Mouse (Mus musculus) myocyte (in vitro differentiated cells): ENCODE results near the gene Cyb5r4. TPM values are rescaled to one million over a fixed set of nuclear protein-coding genes. Genes with fewer than 3 reads are reported as not detected.
A peak's percentile ranks its signal among the peaks of the same experiment; 100 is the strongest.
"Not testable (repeated sequence)": the region's sequence is repeated elsewhere in the genome, so short reads cannot be mapped to it uniquely, and the experiment has no call there.

ENCODE experiments used
- H3K27me3 ChIP-seq: one replicate; pipeline ENCODE4 v1.6.1; 2011; ENCODE audit not compliant: control insufficient read depth, insufficient read depth, insufficient read length
- H3K36me3 ChIP-seq: one replicate; pipeline ENCODE4 v1.6.1; 2011; ENCODE audit not compliant: control insufficient read depth, insufficient read depth
- H3K4me2 ChIP-seq: one replicate; pipeline ENCODE4 v1.6.1; 2011; ENCODE audit warnings: low read depth, control low read depth
- H3K4me3 ChIP-seq: one replicate; pipeline ENCODE4 v1.5.1; 2011; ENCODE audit warnings: mild to moderate bottlenecking, control low read depth, moderate library complexity
- H3K79me2 ChIP-seq: one replicate; pipeline ENCODE4 v1.6.1; 2011; ENCODE audit not compliant: control insufficient read depth, insufficient read depth
- H3ac ChIP-seq: one replicate; pipeline ENCODE4 v1.6.1; 2011; ENCODE audit not compliant: control insufficient read depth, insufficient read length
- CEBPB ChIP-seq: IDR thresholded peaks from 2 replicates; pipeline ENCODE4 v1.6.1; 2011; ENCODE audit warnings: mild to moderate bottlenecking, moderate library complexity; ENCODE audit not compliant: poor library complexity, insufficient read depth, severe bottlenecking
- E2F4 ChIP-seq: IDR thresholded peaks from one replicate; pipeline ENCODE4 v1.6.1; 2011; ENCODE audit warnings: mild to moderate bottlenecking, control low read depth, moderate library complexity; ENCODE audit not compliant: insufficient read depth
- MAX ChIP-seq: IDR thresholded peaks from one replicate; pipeline ENCODE4 v1.6.1; 2011; ENCODE audit warnings: low read depth, mild to moderate bottlenecking, control low read depth
- MYOD1 ChIP-seq, 3 experiments: IDR thresholded peaks; one replicate each; pipeline ENCODE4 v1.6.1; 2011; ENCODE audit warnings: control low read depth in 2 of 3, low read depth in 2 of 3, mild to moderate bottlenecking in 2 of 3, moderate library complexity in 1 of 3; ENCODE audit not compliant: insufficient read length in 2 of 3, control insufficient read depth in 1 of 3
- MYOG ChIP-seq, 3 experiments: IDR thresholded peaks; one replicate each; pipeline ENCODE4 v1.6.1; 2011; ENCODE audit warnings: control low read depth in 2 of 3, low read depth in 2 of 3, mild to moderate bottlenecking in 2 of 3; ENCODE audit not compliant: insufficient read length in 2 of 3, control insufficient read depth in 1 of 3, insufficient read depth in 1 of 3
- POLR2A ChIP-seq: IDR thresholded peaks from one replicate; pipeline ENCODE4 v1.6.1; 2011; ENCODE audit warnings: low read depth, mild to moderate bottlenecking, control low read depth, moderate library complexity; ENCODE audit not compliant: insufficient read length
- POLR2AphosphoS2 ChIP-seq: IDR thresholded peaks from one replicate; pipeline ENCODE4 v1.6.1; 2011; ENCODE audit warnings: low read depth, control low read depth; ENCODE audit not compliant: insufficient read length
- REST ChIP-seq: IDR thresholded peaks from one replicate; pipeline ENCODE4 v1.6.1; 2011; ENCODE audit warnings: mild to moderate bottlenecking, control low read depth, moderate library complexity; ENCODE audit not compliant: insufficient read depth, insufficient read length
- SRF ChIP-seq: IDR thresholded peaks from one replicate; pipeline ENCODE4 v1.6.1; 2011; ENCODE audit warnings: low read depth; ENCODE audit not compliant: control insufficient read depth, insufficient read length
- TCF12 ChIP-seq: IDR thresholded peaks from one replicate; pipeline ENCODE4 v1.6.1; 2011; ENCODE audit warnings: mild to moderate bottlenecking, control low read depth; ENCODE audit not compliant: poor library complexity, insufficient read depth, severe bottlenecking
- TCF3 ChIP-seq: IDR thresholded peaks from one replicate; pipeline ENCODE4 v1.6.1; 2011; ENCODE audit warnings: low read depth, control low read depth; ENCODE audit not compliant: insufficient read length
- USF1 ChIP-seq: IDR thresholded peaks from one replicate; pipeline ENCODE4 v1.6.1; 2011; ENCODE audit warnings: low read depth, mild to moderate bottlenecking, control low read depth, moderate library complexity
- polyA plus RNA-seq: library from polyadenylated mRNA; unstranded; fragments of >200 nt; fragmentation: generic; extraction: Trizol; gene quantifications from one replicate; pipeline ENCODE4 v1.2.1, GENCODE M21; 2012; ENCODE audit warnings: missing spikeins

Cyb5r4 gene
- 9.4 TPM for polyA plus RNA-seq

DNA sequence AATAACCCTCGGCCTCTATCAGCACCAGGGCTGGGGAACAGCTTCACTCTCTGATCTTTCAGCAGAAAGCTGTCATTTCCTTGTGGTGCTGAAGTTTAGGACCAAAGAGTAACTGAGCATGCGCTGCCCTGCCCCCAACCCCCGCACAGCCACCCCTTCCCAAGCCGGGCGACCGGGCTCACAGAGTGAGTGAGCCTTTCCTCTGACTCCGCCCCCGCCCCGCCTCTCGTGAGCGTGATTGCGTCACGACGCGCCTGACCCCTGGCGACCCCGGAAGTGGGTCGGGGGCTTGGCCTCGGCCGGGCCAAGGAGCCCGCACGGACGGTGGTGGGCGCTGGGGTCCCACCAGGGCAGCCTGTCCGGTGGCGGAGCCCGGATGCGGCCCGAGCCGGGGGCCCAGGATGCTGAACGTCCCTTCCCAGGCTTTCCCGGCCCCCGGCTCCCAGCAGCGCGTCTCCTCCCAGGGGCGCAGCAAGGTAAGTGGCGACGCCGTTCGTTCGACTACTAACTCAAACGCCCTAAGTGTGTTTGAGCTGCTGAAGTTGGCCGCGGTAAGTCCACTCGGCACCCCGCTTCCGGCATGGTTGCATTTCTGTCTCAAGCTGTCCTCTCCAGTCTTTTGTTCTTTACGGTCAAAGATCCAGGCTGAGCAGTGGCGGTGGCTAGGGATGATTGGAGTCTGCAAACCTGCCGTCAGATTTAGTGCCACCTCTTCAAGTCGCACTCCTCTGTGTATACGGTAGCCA lies at the start of gene Cyb5r4:
TSS of gene Cyb5r4 (plus strand) at position 237 of the 746 bp plus-strand sequence.
- Histone ChIP-seq H3ac (no peak within 1 kb of the TSS), H3K4me2 (peak within 1 kb of the TSS; percentile 78), H3K27me3 (peaks cover 9% of the 10 kb centered on the region), H3K79me2 (peaks cover 3% of the 10 kb centered on the region), H3K4me3 (peak within 1 kb of the TSS; percentile 46), H3K36me3 (no peaks in the 10 kb centered on the region)
- TF ChIP-seq E2F4 = no peak
- peak; percentile 86 for TF ChIP-seq REST
- peak; percentile 58 for TF ChIP-seq POLR2A
- no peak for TF ChIP-seq POLR2AphosphoS2
- no peak for TF ChIP-seq TCF12
- TF ChIP-seq CEBPB = 0 out of 2 replicates have a peak, but pooled peaks have one; percentile 20
- TF ChIP-seq MYOD1 (IDR thresholded peaks at IDR 0.05; ENCODE audit: control insufficient read depth in 1 of 3, insufficient read length in 2 of 3, low read depth in 2 of 3) = no peak
- TF ChIP-seq USF1 = no peak

DNA sequence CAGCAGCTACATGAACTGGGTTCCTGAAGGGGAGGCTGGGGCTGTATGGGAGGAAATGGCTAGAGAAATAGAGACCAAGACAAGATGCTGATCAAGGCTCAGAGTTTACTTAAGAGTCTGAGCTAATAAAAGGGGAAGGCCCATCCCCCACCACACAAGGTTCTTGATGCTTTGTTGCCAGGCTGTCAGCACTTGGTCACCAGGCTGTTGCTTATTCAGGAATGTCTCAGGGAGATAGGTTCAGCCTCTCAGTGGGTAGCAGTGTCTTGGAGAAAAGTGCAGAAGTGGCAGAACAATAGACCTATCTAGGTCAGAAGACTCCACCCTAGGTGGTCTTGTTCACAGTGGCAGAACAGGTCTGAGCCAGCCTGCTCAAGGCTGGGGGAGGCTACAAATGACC lies 49.3 kb upstream of the Cyb5r4 start:
- not testable (repeated sequence) for H3K4me3 ChIP-seq, H3K79me2 ChIP-seq, H3ac ChIP-seq, H3K27me3 ChIP-seq, H3K36me3 ChIP-seq, H3K4me2 ChIP-seq

GRCm38 (mm10) chr9:86973562-86973961 lies 48.3 kb upstream of the Cyb5r4 start:
- Histone ChIP-seq H3K4me3 (no peak overlapping the region), H3ac (no peak overlapping the region), H3K27me3 (no peaks in the 10 kb centered on the region), H3K36me3 (no peaks in the 10 kb centered on the region), H3K4me2 (no peak overlapping the region), H3K79me2 (no peaks in the 10 kb centered on the region)
- no peak for TF ChIP-seq MAX
- no peak for TF ChIP-seq MYOG (IDR thresholded peaks at IDR 0.05; ENCODE audit: control insufficient read depth in 1 of 3, insufficient read depth in 1 of 3, insufficient read length in 2 of 3, low read depth in 2 of 3)
- TF ChIP-seq MYOD1 (IDR thresholded peaks at IDR 0.05; ENCODE audit: control insufficient read depth in 1 of 3, insufficient read length in 2 of 3, low read depth in 2 of 3) = no peak
- no peak for TF ChIP-seq POLR2A
- no peak for TF ChIP-seq TCF3
- no peak for TF ChIP-seq SRF
- TF ChIP-seq E2F4 = no peak
- no peak for TF ChIP-seq TCF12
- TF ChIP-seq USF1 = no peak
- TF ChIP-seq POLR2AphosphoS2 = no peak
- no peak for TF ChIP-seq CEBPB
- no peak for TF ChIP-seq REST

DNA sequence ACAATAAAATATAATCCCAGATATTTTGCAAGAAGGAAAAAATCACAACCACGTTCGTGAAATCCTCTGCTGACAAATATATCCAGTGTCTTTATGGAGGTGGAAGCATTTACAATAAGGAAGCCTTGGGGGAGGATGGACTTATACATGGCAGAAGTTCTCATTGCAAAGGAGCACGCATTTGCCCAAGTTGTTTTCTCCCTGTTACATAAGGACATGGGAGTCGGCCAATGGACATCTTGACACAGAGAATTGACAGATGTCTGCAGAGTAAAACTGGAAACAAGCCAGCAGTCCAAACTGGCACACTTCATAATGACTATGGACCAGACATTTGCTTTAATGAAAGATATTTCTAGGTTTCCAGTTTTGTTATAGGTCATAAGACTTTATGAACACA lies 44.9 kb upstream of the Cyb5r4 start:
- Histone ChIP-seq H3K36me3 (no peaks in the 10 kb centered on the region), H3K4me3 (no peak overlapping the region), H3K79me2 (no peaks in the 10 kb centered on the region), H3ac (no peak overlapping the region), H3K4me2 (no peak overlapping the region), H3K27me3 (no peaks in the 10 kb centered on the region)
- TF ChIP-seq POLR2AphosphoS2 (no peak), MYOD1 (IDR thresholded peaks at IDR 0.05; ENCODE audit: control insufficient read depth in 1 of 3, insufficient read length in 2 of 3, low read depth in 2 of 3) (no peak)

DNA sequence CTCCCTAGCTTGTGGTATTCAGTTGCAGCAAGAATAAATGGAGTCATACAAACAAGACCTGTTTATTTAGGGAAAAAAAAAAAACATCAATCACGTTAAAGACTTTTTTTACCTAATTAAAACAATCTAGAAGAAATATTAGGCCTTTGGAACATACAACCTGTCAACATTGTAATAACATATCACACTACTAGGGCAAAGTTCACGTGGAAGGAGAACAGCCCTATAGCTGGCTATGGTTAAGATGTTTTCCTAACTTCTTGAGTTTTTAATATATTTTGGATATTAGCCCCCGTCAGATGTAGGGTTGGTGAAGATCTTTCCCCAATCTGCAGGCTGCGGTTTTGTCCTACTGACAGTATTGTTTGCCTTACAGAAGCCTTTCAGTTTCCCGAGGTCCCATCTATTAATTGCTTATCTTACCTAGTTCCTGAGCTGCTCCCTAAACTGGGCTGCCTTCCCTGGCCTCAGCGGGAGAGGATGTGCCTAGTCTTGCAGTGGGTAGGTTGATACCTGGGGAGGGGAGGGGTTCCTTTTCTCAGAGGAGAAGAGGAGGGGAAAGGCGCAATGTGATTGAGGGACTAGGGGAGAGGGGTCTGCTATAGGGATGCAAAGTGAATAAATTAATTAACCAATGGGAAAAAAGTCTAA lies 43.4 kb upstream of the Cyb5r4 start:
- Histone ChIP-seq H3K36me3 (no peaks in the 10 kb centered on the region), H3K4me2 (no peak overlapping the region), H3K27me3 (no peaks in the 10 kb centered on the region), H3K4me3 (no peak overlapping the region), H3K79me2 (no peaks in the 10 kb centered on the region), H3ac (no peak overlapping the region)
- TF ChIP-seq E2F4 (no peak), TCF3 (no peak), MAX (no peak), CEBPB (no peak), MYOD1 (IDR thresholded peaks at IDR 0.05; ENCODE audit: control insufficient read depth in 1 of 3, insufficient read length in 2 of 3, low read depth in 2 of 3) (no peak), REST (no peak), POLR2A (no peak), USF1 (no peak), MYOG (IDR thresholded peaks at IDR 0.05; ENCODE audit: control insufficient read depth in 1 of 3, insufficient read depth in 1 of 3, insufficient read length in 2 of 3, low read depth in 2 of 3) (no peak), TCF12 (no peak), POLR2AphosphoS2 (no peak), SRF (no peak)
